Comparison of ENCODE assay signal across 15 mouse cellular contexts in the genomic region with DNA sequence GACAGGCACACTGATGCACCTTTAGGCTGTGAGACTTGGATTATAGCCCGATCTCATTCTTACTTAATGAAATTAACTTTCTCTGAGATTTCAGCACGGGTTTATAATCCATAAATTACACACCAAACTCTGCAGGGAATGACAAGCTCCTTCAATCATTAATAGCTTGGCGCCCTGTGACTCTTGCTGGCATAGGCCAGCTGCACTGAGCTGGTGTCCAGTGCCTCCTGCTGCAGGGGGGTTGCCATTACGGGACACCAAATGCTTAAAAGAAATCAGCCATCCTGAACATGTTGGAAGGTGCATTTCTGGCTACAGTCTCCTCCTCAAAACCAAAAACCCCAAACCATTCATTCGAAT.
DNase-seq lines count a peak whose midpoint lies in the region; ATAC-seq and TF ChIP-seq lines count a peak whose summit lies in the region.
"Had no signal": no experiment of that assay in that cellular context is flagged by ENCODE, and none has a peak within 500 bp of the region (broad histone marks: within the 10 kb centered on the region; RNA-seq: fewer than 3 reads in every experiment).

No protein-coding gene starts in this region.

- H3K27ac ChIP-seq in hindbrain, embryonic 16.5 days (ENCODE audit: low read depth, low read length) = no peak overlapping the region
- H3K27ac ChIP-seq in hindbrain, embryonic 12.5 days = no peak overlapping the region
- H3K27ac ChIP-seq in limb, embryonic 10.5 days = no peak overlapping the region
- H3K27ac ChIP-seq: heart, embryonic 13.5 days; hindbrain, embryonic 15.5 days; limb, embryonic 15.5 days had no signal

- 64% methylated on average over 5 of the region's 5 CpGs for WGBS in hindbrain, embryonic 16.5 days
- WGBS in hindbrain, embryonic 12.5 days = 78% methylated on average over 5 of the region's 5 CpGs
- 92% methylated on average over 5 of the region's 5 CpGs for WGBS in limb, embryonic 10.5 days

- in situ Hi-C loops in Patski (cut with MboI; ENCODE audit: low pct_unique_long_range_greater_than_20kb) = no loop called here

- DNase-seq in Patski (ENCODE audit: low read depth, low spot score) = peak; percentile 63
- DNase-seq in cerebellum, postnatal 25 days = peak; percentile 53 to 62
- peak; percentile 57 for DNase-seq in kidney, postnatal 10 days
- DNase-seq in limb, embryonic 10.5 days (ENCODE audit: low spot score) = no peak
- DNase-seq: adrenal gland, postnatal 25 days; lung, postnatal 10 days had no signal

- H3K9ac ChIP-seq in hindbrain, embryonic 16.5 days (ENCODE audit: low read depth, low read length) = no peak overlapping the region
- H3K9ac ChIP-seq in hindbrain, embryonic 12.5 days = no peak overlapping the region
- H3K9ac ChIP-seq: heart, embryonic 13.5 days; hindbrain, embryonic 15.5 days; limb, embryonic 15.5 days had no signal

- peaks cover 4% of the 10 kb centered on the region; the same call in 1 of the 2 replicates for H3K36me3 ChIP-seq in hindbrain, embryonic 16.5 days (ENCODE audit: control insufficient read depth, insufficient read depth, low read length)
- H3K36me3 ChIP-seq in hindbrain, embryonic 12.5 days = peaks cover 7% of the 10 kb centered on the region; the same call in 1 of the 2 replicates
- H3K36me3 ChIP-seq in limb, embryonic 10.5 days = peaks cover 28% of the 10 kb centered on the region
- H3K36me3 ChIP-seq: hindbrain, embryonic 15.5 days had no signal

- no peak for TF ChIP-seq CTCF in Patski (IDR thresholded peaks at IDR 0.05)

- H3K9me3 ChIP-seq in hindbrain, embryonic 16.5 days (ENCODE audit: control insufficient read depth, low read length) = no peaks in the 10 kb centered on the region
- no peaks in the 10 kb centered on the region for H3K9me3 ChIP-seq in hindbrain, embryonic 12.5 days (replicated peaks)
- H3K9me3 ChIP-seq in limb, embryonic 10.5 days (replicated peaks) = no peaks in the 10 kb centered on the region
- H3K9me3 ChIP-seq: heart, embryonic 13.5 days; hindbrain, embryonic 15.5 days; limb, embryonic 15.5 days had no signal

- no peaks in the 10 kb centered on the region for H3K27me3 ChIP-seq in hindbrain, embryonic 16.5 days (replicated peaks; ENCODE audit: control insufficient read depth, insufficient read depth, low read length)
- no peaks in the 10 kb centered on the region for H3K27me3 ChIP-seq in hindbrain, embryonic 12.5 days
- H3K27me3 ChIP-seq in Patski = no peaks in the 10 kb centered on the region
- H3K27me3 ChIP-seq in limb, embryonic 10.5 days (ENCODE audit: low read depth, poor library complexity, severe bottlenecking) = no peaks in the 10 kb centered on the region
- H3K27me3 ChIP-seq: CH12.LX; heart, embryonic 13.5 days; hindbrain, embryonic 15.5 days; limb, embryonic 15.5 days had no signal

- no peak overlapping the region for H3K4me3 ChIP-seq in hindbrain, embryonic 16.5 days (ENCODE audit: low read length)
- H3K4me3 ChIP-seq in hindbrain, embryonic 12.5 days = no peak overlapping the region
- H3K4me3 ChIP-seq in limb, embryonic 10.5 days = no peak overlapping the region
- H3K4me3 ChIP-seq: erythroblast, embryonic 14.5 days; heart, embryonic 13.5 days; hindbrain, embryonic 15.5 days; limb, embryonic 15.5 days had no signal

- H3K4me2 ChIP-seq in hindbrain, embryonic 16.5 days (ENCODE audit: low read length) = no peak overlapping the region
- no peak overlapping the region for H3K4me2 ChIP-seq in hindbrain, embryonic 12.5 days (replicated peaks)
- H3K4me2 ChIP-seq: heart, embryonic 13.5 days; hindbrain, embryonic 15.5 days; limb, embryonic 15.5 days; midbrain, embryonic 11.5 days had no signal

- peaks cover 6% of the 10 kb centered on the region; the same call in 1 of the 2 replicates for H3K4me1 ChIP-seq in hindbrain, embryonic 16.5 days (ENCODE audit: control insufficient read depth, insufficient read depth, low read depth, low read length)
- H3K4me1 ChIP-seq in hindbrain, embryonic 12.5 days = peaks cover 8% of the 10 kb centered on the region; the same call in 1 of the 2 replicates
- peaks cover 10% of the 10 kb centered on the region; the same call in 1 of the 2 replicates for H3K4me1 ChIP-seq in limb, embryonic 10.5 days

- CTCF ChIA-PET in Patski (lab: Charles Lee) = no interaction called here

- ATAC-seq in hindbrain, embryonic 16.5 days = 0 out of 2 replicates have a peak, but pooled peaks have one; percentile 22
- no peak for ATAC-seq in hindbrain, embryonic 12.5 days (ENCODE audit: low FRiP score)
- peak; percentile 85 for ATAC-seq in Patski
- no peak for ATAC-seq in erythroid progenitor cell, adult 5-6 weeks (replicated peaks; ENCODE audit: low FRiP score, poor library complexity, severe bottlenecking)

- POLR2A ChIA-PET in Patski (lab: Charles Lee) = no interaction called here

Comparison
In these comparisons a context has a peak if more than half of its experiments do, and no peak if none do; other contexts are left out.
1. ATAC-seq: peak in hindbrain, embryonic 16.5 days (single experiment) and Patski (single experiment); none in hindbrain, embryonic 12.5 days (single experiment) and erythroid progenitor cell, adult 5-6 weeks (single experiment).